Mouse (Mus musculus) embryonic facial prominence, embryonic 15.5 days (tissue): ENCODE measurements at regions not wholly inside any gene's neighbourhood (a gene's known extent, or its start where the extent isn't known, plus 50 kb on each side); places are given as distances from the start of the nearest gene placed in this dataset.
A peak's percentile ranks its signal among the peaks of the same experiment; 100 is the strongest.

Experiments used
- ATAC-seq: fragments of 200-750 bp; cut with Nextera tagmentation; 2 replicates; pipeline ENCODE4 v1.8.0; 2017; ENCODE audit warnings: low read depth, moderate TSS enrichment; ENCODE audit not compliant: insufficient number of reproducible peaks, low FRiP score, low TSS enrichment
- H3K27ac ChIP-seq: fragments of 300-500 bp; sonication (generic); replicated peaks from 2 replicates; pipeline ENCODE4 v1.5.1; 2015; ENCODE audit warnings: mild to moderate bottlenecking, inconsistent platforms
- H3K27me3 ChIP-seq: fragments of 300-500 bp; sonication (generic); 2 replicates; pipeline ENCODE4 v1.6.1; 2015; ENCODE audit warnings: inconsistent platforms
- H3K36me3 ChIP-seq: fragments of 300-500 bp; sonication (generic); 2 replicates; pipeline ENCODE4 v1.6.1; 2015; ENCODE audit warnings: mild to moderate bottlenecking, inconsistent platforms
- H3K4me1 ChIP-seq: fragments of 300-500 bp; sonication (generic); 2 replicates; pipeline ENCODE4 v1.6.1; 2015; ENCODE audit warnings: inconsistent platforms
- H3K4me2 ChIP-seq: fragments of 300-500 bp; sonication (generic); replicated peaks from 2 replicates; pipeline ENCODE4 v1.6.1; 2015; ENCODE audit warnings: mild to moderate bottlenecking, inconsistent platforms
- H3K4me3 ChIP-seq: fragments of 300-500 bp; sonication (generic); replicated peaks from 2 replicates; pipeline ENCODE4 v1.5.1; 2015; ENCODE audit warnings: mild to moderate bottlenecking, inconsistent platforms
- H3K9ac ChIP-seq: fragments of 300-500 bp; sonication (generic); 2 replicates; pipeline ENCODE4 v1.6.1; 2015; ENCODE audit warnings: inconsistent platforms
- H3K9me3 ChIP-seq: fragments of 300-500 bp; sonication (generic); replicated peaks from 2 replicates; pipeline ENCODE4 v1.6.1; 2016; ENCODE audit warnings: inconsistent platforms
- WGBS: fragments of 180-500 bp; shearing (Covaris S2); methylation state at CpG from one replicate; pipeline ENCODE4 v1.1.7; 2015; 5-methylcytosine and 5-hydroxymethylcytosine counted together

DNA sequence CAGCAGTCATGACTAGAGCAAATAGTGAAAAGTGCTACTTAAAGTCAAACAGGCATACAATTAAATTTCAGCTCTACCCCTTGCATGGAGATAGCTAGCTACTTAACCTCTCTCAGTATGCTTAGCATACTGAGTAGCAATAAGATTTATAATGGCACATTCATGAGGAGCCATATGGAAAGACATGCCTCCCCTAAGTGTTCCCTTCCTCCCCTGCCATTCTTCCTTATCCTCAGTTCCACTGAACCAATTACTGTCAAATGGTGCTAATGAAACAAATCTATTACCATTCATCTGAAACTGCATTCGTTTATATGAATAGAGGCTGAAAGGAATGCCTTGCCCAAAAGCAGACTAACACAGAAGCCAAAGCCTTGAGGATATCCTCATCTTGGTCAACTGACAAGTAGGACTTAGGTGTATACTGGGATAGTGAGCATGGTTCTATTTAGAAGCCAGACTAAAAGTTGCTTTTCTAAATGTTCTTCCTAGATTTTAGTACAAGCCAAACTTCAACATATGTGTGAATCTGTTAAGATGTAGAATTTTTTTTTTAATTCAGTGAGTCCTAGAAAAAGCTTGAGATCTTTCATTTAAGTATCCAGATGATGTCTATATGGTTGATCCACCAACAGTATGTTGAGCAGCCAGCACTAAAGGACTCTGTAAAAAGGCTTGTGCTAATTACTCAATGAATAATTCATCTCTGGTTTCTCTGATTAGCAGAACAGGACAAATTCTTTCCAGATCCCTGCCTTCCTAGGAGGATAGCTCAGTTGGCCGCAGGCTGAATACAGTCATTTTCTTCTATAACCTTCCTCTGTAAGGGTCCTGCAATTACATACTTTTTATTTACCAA, 368.7 kb downstream of the Tmem135 start:
- Histone ChIP-seq H3K27ac (no peak overlapping the region), H3K4me3 (no peak overlapping the region), H3K36me3 (no peaks in the 10 kb centered on the region), H3K9me3 (no peaks in the 10 kb centered on the region), H3K4me2 (no peak overlapping the region), H3K9ac (no peak overlapping the region), H3K4me1 (no peaks in the 10 kb centered on the region), H3K27me3 (no peaks in the 10 kb centered on the region)
- 60% methylated on average over 2 of the region's 2 CpGs for WGBS
- ATAC-seq = no peak

DNA sequence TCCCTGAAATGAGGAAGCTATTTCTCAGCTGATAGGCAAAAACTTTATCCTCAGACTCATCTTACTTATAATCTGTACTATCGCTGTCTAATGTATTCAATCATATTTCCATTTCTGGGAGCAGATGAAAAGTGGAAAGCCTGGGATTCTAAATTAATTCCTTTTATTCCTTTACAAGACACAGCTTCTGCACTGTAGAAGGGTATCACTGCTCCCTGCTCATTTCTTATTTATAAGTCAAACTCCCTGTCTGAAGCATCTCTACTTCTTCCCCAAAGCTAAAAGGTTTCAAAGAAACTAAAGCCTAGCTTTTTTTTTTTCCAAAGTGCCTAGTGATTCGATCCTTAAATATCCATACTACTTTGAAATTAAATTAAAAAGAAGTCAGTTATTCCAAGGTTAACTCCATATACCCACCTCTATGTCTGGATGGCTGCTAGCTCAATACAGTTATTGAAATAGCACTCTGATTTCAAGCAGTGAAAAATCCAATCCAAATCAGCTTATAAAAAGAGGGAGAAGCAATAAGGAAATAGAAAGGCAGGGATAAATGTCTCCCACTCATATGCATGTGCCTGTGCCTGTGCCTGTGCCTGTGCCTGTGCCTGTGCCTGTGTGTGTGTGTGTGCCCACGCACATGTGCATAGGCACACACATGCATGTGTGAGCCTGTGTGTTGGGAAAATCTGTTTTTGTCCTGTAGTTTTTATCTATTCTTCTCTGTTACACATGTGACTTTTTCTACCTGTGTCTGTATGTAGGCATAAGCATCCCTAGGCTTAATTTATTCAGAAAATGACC, 380.6 kb downstream of the Tmem135 start:
- H3K4me1 ChIP-seq = no peaks in the 10 kb centered on the region
- H3K9me3 ChIP-seq = no peaks in the 10 kb centered on the region
- H3K36me3 ChIP-seq = no peaks in the 10 kb centered on the region
- H3K4me3 ChIP-seq = no peak overlapping the region
- no peak overlapping the region for H3K27ac ChIP-seq
- no peak for ATAC-seq
- WGBS = 79% methylated on average over 3 of the region's 3 CpGs
- H3K27me3 ChIP-seq = no peaks in the 10 kb centered on the region
- H3K9ac ChIP-seq = no peak overlapping the region
- H3K4me2 ChIP-seq = no peak overlapping the region

DNA sequence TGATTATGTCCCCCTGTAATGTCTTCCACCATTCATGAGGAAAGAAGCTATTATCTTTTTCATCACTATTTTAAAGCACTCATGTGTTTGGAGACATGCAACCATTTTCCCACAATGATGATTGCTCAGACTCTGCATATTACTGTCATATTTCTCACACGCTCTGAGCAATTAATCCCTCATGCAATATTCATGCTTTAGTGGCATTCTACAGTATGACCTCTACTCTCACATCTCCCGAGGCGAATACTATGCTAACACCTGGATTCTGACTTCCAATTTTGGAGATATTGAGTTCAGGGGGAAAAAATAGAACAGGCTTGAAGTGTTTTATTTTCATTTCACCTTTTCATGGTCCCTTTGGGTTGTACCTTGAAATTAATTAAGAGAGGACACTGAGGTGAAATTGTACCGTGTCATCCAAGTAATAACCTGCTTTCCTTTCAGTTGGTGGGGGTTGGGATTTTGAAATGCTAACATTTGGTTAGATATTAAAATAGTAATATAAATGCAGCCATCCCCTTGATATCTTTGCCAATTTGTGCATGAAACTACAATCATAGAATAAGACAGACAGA, 405.1 kb downstream of the Tmem135 start:
- ATAC-seq = no peak
- Histone ChIP-seq H3K4me1 (no peaks in the 10 kb centered on the region), H3K36me3 (no peaks in the 10 kb centered on the region), H3K9ac (no peak overlapping the region), H3K9me3 (no peaks in the 10 kb centered on the region), H3K4me3 (no peak overlapping the region), H3K4me2 (no peak overlapping the region), H3K27ac (no peak overlapping the region), H3K27me3 (no peaks in the 10 kb centered on the region)
- 87% methylated on average over 4 of the region's 4 CpGs for WGBS

- no peaks in the 10 kb centered on the region for H3K27me3 ChIP-seq
- H3K4me3 ChIP-seq = no peak overlapping the region
- H3K4me1 ChIP-seq = no peaks in the 10 kb centered on the region
- H3K9me3 ChIP-seq = no peaks in the 10 kb centered on the region
- H3K36me3 ChIP-seq = no peaks in the 10 kb centered on the region
- no peak overlapping the region for H3K27ac ChIP-seq
- no peak for ATAC-seq
- WGBS = 85% methylated on average over 3 of the region's 3 CpGs
- H3K9ac ChIP-seq = no peak overlapping the region
- H3K4me2 ChIP-seq = no peak overlapping the region
These were observed 406.1 kb downstream of the Tmem135 start for GRCm38 (mm10) chr7:88997815-88998477.

- Histone ChIP-seq H3K27ac (no peak overlapping the region), H3K9ac (no peak overlapping the region), H3K4me3 (no peak overlapping the region), H3K4me1 (no peaks in the 10 kb centered on the region), H3K27me3 (no peaks in the 10 kb centered on the region), H3K4me2 (no peak overlapping the region), H3K9me3 (no peaks in the 10 kb centered on the region), H3K36me3 (no peaks in the 10 kb centered on the region)
- 70% methylated on average over 4 of the region's 4 CpGs for WGBS
- no peak for ATAC-seq
These were observed 429.6 kb downstream of the Tmem135 start for GRCm38 (mm10) chr7:88974436-88974835.

DNA sequence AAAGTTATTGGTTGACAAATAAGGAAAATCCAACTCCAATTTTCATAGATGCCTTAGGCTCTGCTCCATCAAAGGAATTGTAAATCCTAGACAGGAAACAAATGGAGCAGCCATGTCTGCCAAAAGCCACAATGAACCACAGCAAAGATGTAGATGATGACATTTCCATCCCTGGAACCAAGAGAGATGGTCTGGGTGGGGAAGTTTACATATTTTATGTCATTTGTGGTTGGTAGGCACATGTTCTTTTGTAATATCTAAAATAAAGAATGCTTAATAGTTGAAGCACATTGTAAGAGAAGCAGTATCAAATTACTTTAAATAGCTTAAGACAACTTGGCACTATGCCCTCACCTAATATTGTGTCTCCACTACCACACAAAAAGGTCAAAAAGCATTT, 443.2 kb downstream of the Tmem135 start:
- Histone ChIP-seq H3K9me3 (no peaks in the 10 kb centered on the region), H3K4me3 (no peak overlapping the region), H3K27me3 (no peaks in the 10 kb centered on the region), H3K9ac (no peak overlapping the region), H3K4me1 (peaks cover 6% of the 10 kb centered on the region; the same call in 1 of the 2 replicates), H3K27ac (no peak overlapping the region), H3K4me2 (no peak overlapping the region), H3K36me3 (no peaks in the 10 kb centered on the region)
- no peak for ATAC-seq

DNA sequence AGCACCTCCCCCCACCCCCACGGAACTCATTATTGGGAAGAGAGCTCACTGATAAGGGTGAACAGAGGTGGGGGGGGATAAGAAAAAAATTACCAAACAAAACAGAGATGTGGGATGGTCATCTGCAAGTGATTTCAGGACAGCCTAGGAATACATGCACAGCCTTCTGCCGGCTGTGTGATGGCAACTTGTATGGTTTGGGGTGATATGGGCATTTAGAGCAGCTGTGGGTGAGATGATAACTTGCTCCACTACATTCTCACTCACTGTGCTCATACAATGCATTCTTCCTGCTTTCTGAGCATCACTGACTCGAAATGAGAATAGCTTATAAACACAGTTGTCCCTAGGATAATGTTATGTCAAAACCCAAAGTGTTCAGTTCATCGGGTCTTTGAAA, 443.8 kb downstream of the Tmem135 start:
- Histone ChIP-seq H3K36me3 (no peaks in the 10 kb centered on the region), H3K9me3 (no peaks in the 10 kb centered on the region), H3K9ac (no peak overlapping the region), H3K4me1 (peaks cover 6% of the 10 kb centered on the region; the same call in 1 of the 2 replicates), H3K27ac (0 out of 2 replicates have a peak overlapping the region, but pooled peaks have one; percentile 17), H3K4me3 (no peak overlapping the region), H3K4me2 (no peak overlapping the region), H3K27me3 (no peaks in the 10 kb centered on the region)
- WGBS = 53% methylated on average over 4 of the region's 4 CpGs
- ATAC-seq = no peak

- Histone ChIP-seq H3K4me2 (no peak overlapping the region), H3K36me3 (no peaks in the 10 kb centered on the region), H3K9ac (no peak overlapping the region), H3K27me3 (no peaks in the 10 kb centered on the region), H3K9me3 (no peaks in the 10 kb centered on the region), H3K27ac (0 out of 2 replicates have a peak overlapping the region, but pooled peaks have one; percentile 17), H3K4me1 (peaks cover 6% of the 10 kb centered on the region; the same call in 1 of the 2 replicates), H3K4me3 (no peak overlapping the region)
- 43% methylated on average over 6 of the region's 6 CpGs for WGBS
- ATAC-seq = no peak
These were observed 444.5 kb downstream of the Tmem135 start for GRCm38 (mm10) chr7:88959332-88960124.

GRCm38 (mm10) chr7:88954978-88955377, 449.0 kb downstream of the Tmem135 start:
- Histone ChIP-seq H3K27ac (no peak overlapping the region), H3K27me3 (no peaks in the 10 kb centered on the region), H3K9me3 (no peaks in the 10 kb centered on the region), H3K4me2 (no peak overlapping the region), H3K4me3 (no peak overlapping the region), H3K36me3 (no peaks in the 10 kb centered on the region), H3K9ac (no peak overlapping the region), H3K4me1 (peaks cover 2% of the 10 kb centered on the region; the same call in 1 of the 2 replicates)
- 72% methylated on average over 3 of the region's 3 CpGs for WGBS
- ATAC-seq = no peak

- no peak overlapping the region for H3K4me2 ChIP-seq
- H3K4me1 ChIP-seq = no peaks in the 10 kb centered on the region
- no peak overlapping the region for H3K4me3 ChIP-seq
- H3K9me3 ChIP-seq = no peaks in the 10 kb centered on the region
- ATAC-seq = no peak
- H3K27me3 ChIP-seq = no peaks in the 10 kb centered on the region
- H3K9ac ChIP-seq = no peak overlapping the region
- no peaks in the 10 kb centered on the region for H3K36me3 ChIP-seq
- no peak overlapping the region for H3K27ac ChIP-seq
These were observed 458.7 kb downstream of the Tmem135 start for GRCm38 (mm10) chr7:88945338-88945737.
